Mouse (Mus musculus) stomach, postnatal 0 days (tissue): Measurements from ENCODE around the gene Wipf2. TPM values are rescaled to one million over a fixed set of nuclear protein-coding genes. Genes with fewer than 3 reads are reported as not detected.

Source experiments
- ATAC-seq: fragments of 200-750 bp; cut with Nextera tagmentation; 2 replicates; pipeline ENCODE4 v1.8.0; 2017; ENCODE audit not compliant: low FRiP score, low TSS enrichment
- DNase-seq: peaks from one replicate; pipeline ENCODE4 v3.0.0-alpha.2; 2016; ENCODE audit warnings: low spot score
- H3K27ac ChIP-seq: fragments of 300-500 bp; sonication (generic); replicated peaks from 2 replicates; pipeline ENCODE4 v1.5.1; 2014; ENCODE audit warnings: mild to moderate bottlenecking, control low read depth
- H3K27me3 ChIP-seq: fragments of 300-500 bp; sonication (generic); 2 replicates; pipeline ENCODE4 v1.6.1; 2014; ENCODE audit warnings: low read length; ENCODE audit not compliant: control insufficient read depth, insufficient read depth
- H3K36me3 ChIP-seq: fragments of 300-500 bp; sonication (generic); 2 replicates; pipeline ENCODE4 v1.6.1; 2014; ENCODE audit warnings: low read length, mixed read lengths; ENCODE audit not compliant: control insufficient read depth, insufficient read depth
- H3K4me1 ChIP-seq: fragments of 300-500 bp; sonication (generic); replicated peaks from 2 replicates; pipeline ENCODE4 v1.6.1; 2014; ENCODE audit warnings: antibody characterized with exemption; ENCODE audit not compliant: control insufficient read depth, insufficient read depth
- H3K4me2 ChIP-seq: fragments of 300-500 bp; sonication (generic); replicated peaks from 2 replicates; pipeline ENCODE4 v1.6.1; 2014; ENCODE audit warnings: low read depth, mild to moderate bottlenecking, control low read depth, moderate library complexity
- H3K4me3 ChIP-seq: fragments of 300-500 bp; sonication (generic); 2 replicates; pipeline ENCODE4 v1.5.1; 2014; ENCODE audit warnings: low read depth, low read length, control low read depth
- H3K9ac ChIP-seq: fragments of 300-500 bp; sonication (generic); 2 replicates; pipeline ENCODE4 v1.6.1; 2014; ENCODE audit warnings: mild to moderate bottlenecking, low read length, control low read depth, mixed read lengths
- H3K9me3 ChIP-seq: fragments of 300-500 bp; sonication (generic); 2 replicates; pipeline ENCODE4 v1.6.1; 2016; ENCODE audit warnings: low read length; ENCODE audit not compliant: control insufficient read depth
- CTCF ChIP-seq: IDR thresholded peaks from 2 replicates; pipeline ENCODE4 v1.5.1; 2016; ENCODE audit warnings: antibody characterized with exemption, low read depth, mild to moderate bottlenecking, moderate library complexity
- EP300 ChIP-seq: optimal IDR thresholded peaks from 2 replicates; pipeline ENCODE3; 2016; ENCODE audit warnings: antibody characterized with exemption
- WGBS: fragments of 180-500 bp; shearing (Covaris S2); extraction: QIAGEN DNeasy Blood & Tissue Kit; methylation state at CpG from one replicate; pipeline ENCODE4 v1.1.7; 2014; 5-methylcytosine and 5-hydroxymethylcytosine counted together
- polyA plus RNA-seq: library from polyadenylated mRNA; unstranded; fragments of >200 nt; fragmentation: Nextera tagmentation; extraction: Ambion mirVana; gene quantifications from 2 replicates; pipeline ENCODE4 v1.2.1, GENCODE M21; 2015

Wipf2 gene
- polyA plus RNA-seq, 1 experiment from 2014 or later = 4.9 TPM

DNA sequence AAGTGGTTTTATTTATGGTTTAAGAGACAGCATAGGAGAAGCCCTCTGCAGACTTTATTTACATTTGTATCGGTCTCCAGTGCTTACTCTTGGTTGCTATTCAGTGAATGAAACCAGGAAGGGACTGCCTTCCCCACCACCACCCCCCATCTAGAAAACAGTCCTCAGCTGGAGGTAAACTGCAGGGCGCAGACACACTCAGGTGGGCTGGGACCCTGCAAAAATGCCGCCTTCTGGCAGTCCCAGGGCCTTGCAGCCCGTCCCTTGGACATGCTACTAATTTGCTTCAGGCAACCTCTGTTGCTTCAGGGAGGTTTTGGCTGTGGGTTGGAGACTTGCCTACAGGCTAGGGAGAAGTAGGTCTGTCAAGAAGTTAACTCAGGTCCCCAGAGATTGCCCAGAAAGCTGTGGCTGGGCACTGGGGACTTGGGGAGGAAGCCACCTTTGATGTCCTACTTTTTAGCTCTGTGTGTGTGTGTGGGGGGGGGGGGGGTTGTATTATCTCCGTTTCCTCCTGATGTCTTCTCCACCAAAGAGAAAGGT lies 61.3 kb downstream of the Wipf2 start:
- TF ChIP-seq CTCF = peak; percentile 12; the same call in 1 of the 2 replicates
- no peak for TF ChIP-seq EP300
- H3K4me2 ChIP-seq = no peak overlapping the region
- 39% methylated on average over 5 of the region's 5 CpGs for WGBS

DNA sequence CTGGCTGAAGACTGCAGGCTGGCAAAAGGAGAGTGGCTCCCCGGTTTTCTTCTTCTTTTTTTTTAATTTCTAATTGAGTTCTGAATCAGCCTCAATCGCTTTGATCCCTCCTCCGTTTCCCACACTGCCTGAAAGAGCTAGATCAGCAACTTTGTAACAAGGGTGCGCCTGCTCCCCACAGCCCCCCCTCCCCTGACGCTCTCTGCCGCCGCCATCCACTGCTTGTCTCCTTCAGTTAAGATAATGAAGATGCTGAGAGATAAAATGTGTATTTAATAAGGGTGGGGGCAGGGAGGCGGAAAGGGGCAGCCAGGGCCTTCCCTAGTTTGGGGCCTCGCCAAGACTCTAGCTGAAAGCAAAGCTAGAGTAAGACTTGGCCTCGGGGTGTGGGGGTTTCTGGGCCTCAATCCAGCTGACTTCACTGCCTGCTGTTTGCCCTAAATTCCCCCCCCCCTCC lies 61.9 kb downstream of the Wipf2 start:
- no peak overlapping the region for H3K4me3 ChIP-seq
- no peak overlapping the region for H3K9ac ChIP-seq
- peak overlapping the region; percentile 29 for H3K4me2 ChIP-seq
- no peak for TF ChIP-seq EP300
- H3K9me3 ChIP-seq = no peaks in the 10 kb centered on the region
- WGBS = 4% methylated on average over 10 of the region's 10 CpGs
- peak overlapping the region; percentile 88 for H3K27ac ChIP-seq
- H3K4me1 ChIP-seq = peaks cover 32% of the 10 kb centered on the region
- no peaks in the 10 kb centered on the region for H3K27me3 ChIP-seq
- H3K36me3 ChIP-seq = no peaks in the 10 kb centered on the region
- DNase-seq = peak; percentile 55
- ATAC-seq = no peak

More for the DNA sequence above, 61.3 kb downstream of the Wipf2 start:
- H3K9me3 ChIP-seq = no peaks in the 10 kb centered on the region
- H3K27me3 ChIP-seq = no peaks in the 10 kb centered on the region
- no peak for ATAC-seq
- H3K4me3 ChIP-seq = no peak overlapping the region
- peaks cover 31% of the 10 kb centered on the region for H3K4me1 ChIP-seq
- peak overlapping the region; percentile 88; the same call in 1 of the 2 replicates for H3K27ac ChIP-seq
- H3K9ac ChIP-seq = no peak overlapping the region
- DNase-seq = no peak
- H3K36me3 ChIP-seq = no peaks in the 10 kb centered on the region

DNA sequence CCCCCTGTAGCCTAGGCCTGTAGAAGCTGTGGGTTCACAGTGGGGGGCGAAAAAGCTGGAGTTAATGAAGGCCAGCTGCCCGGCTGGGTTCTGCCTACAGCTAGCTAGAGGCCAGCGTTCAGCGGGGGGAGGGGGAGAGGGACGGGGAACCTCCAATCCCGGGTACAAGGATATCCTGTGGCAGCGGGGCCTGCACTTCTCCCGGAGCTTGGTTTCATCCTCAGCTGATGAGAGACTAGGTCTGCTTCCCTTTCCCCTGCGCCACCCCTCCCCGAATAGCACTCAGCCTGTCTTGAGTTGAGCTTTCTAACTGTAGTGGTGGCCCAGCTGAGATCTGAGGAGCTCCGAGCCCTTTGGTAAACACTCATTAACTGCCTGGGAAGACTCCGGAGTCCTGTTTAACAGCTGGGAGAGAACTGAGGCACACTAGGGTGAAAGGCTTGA lies 62.5 kb downstream of the Wipf2 start:
- H3K27me3 ChIP-seq = no peaks in the 10 kb centered on the region
- peak overlapping the region; percentile 29 for H3K4me2 ChIP-seq
- H3K4me1 ChIP-seq = peaks cover 38% of the 10 kb centered on the region
- no peaks in the 10 kb centered on the region for H3K36me3 ChIP-seq
- H3K27ac ChIP-seq = peak overlapping the region; percentile 88
- WGBS = 14% methylated on average over 12 of the region's 12 CpGs
- no peaks in the 10 kb centered on the region for H3K9me3 ChIP-seq
- peak; percentile 3; the same call in 1 of the 2 replicates for ATAC-seq
- peak; percentile 54 for DNase-seq
- no peak for TF ChIP-seq EP300
- no peak for TF ChIP-seq CTCF
- H3K4me3 ChIP-seq = no peak overlapping the region
- H3K9ac ChIP-seq = 0 out of 2 replicates have a peak overlapping the region, but pooled peaks have one; percentile 23

GRCm38 (mm10) chr11:98926553-98926952 lies 63.1 kb downstream of the Wipf2 start:
- no peak for DNase-seq
- Histone ChIP-seq H3K4me1 (peaks cover 44% of the 10 kb centered on the region), H3K9ac (no peak overlapping the region), H3K36me3 (no peaks in the 10 kb centered on the region), H3K4me2 (no peak overlapping the region), H3K27ac (peak overlapping the region; percentile 88), H3K4me3 (no peak overlapping the region), H3K27me3 (no peaks in the 10 kb centered on the region), H3K9me3 (no peaks in the 10 kb centered on the region)
- 72% methylated on average over 7 of the region's 7 CpGs for WGBS
- TF ChIP-seq EP300 = no peak
- no peak for TF ChIP-seq CTCF
- ATAC-seq = no peak

GRCm38 (mm10) chr11:98927438-98928076 lies 64.1 kb downstream of the Wipf2 start, which contains the start of gene Rara:
TSS of gene Rara (plus strand) at chr11:98927818.
- peak; percentile 67 for DNase-seq
- H3K4me1 ChIP-seq = peaks cover 54% of the 10 kb centered on the region
- 0 out of 2 replicates have a peak, but pooled peaks have one; percentile 16 for ATAC-seq
- peak within 1 kb of the TSS; percentile 70 for H3K9ac ChIP-seq
- H3K27ac ChIP-seq = peak within 1 kb of the TSS; percentile 88
- peak within 1 kb of the TSS; percentile 89 for H3K4me2 ChIP-seq
- H3K4me3 ChIP-seq = peak within 1 kb of the TSS; percentile 61
- H3K27me3 ChIP-seq = no peaks in the 10 kb centered on the region
- TF ChIP-seq CTCF (no peak), EP300 (no peak)
- WGBS = 13% methylated on average over 20 of the region's 21 CpGs
- H3K36me3 ChIP-seq = no peaks in the 10 kb centered on the region
- H3K9me3 ChIP-seq = no peaks in the 10 kb centered on the region
